Mouse (Mus musculus): ENCODE data around the gene Zfp57.

- TF ChIP-seq GATA1 (IDR thresholded peaks at IDR 0.05; ENCODE audit: borderline replicate concordance, low read length) (no peak), FLI1 (IDR thresholded peaks at IDR 0.05; ENCODE audit: low read length) (no peak)
Measured at GRCm38 (mm10) chr17:37016333-37016732, 15.4 kb downstream of the Zfp57 start.
